In the genomic region with DNA sequence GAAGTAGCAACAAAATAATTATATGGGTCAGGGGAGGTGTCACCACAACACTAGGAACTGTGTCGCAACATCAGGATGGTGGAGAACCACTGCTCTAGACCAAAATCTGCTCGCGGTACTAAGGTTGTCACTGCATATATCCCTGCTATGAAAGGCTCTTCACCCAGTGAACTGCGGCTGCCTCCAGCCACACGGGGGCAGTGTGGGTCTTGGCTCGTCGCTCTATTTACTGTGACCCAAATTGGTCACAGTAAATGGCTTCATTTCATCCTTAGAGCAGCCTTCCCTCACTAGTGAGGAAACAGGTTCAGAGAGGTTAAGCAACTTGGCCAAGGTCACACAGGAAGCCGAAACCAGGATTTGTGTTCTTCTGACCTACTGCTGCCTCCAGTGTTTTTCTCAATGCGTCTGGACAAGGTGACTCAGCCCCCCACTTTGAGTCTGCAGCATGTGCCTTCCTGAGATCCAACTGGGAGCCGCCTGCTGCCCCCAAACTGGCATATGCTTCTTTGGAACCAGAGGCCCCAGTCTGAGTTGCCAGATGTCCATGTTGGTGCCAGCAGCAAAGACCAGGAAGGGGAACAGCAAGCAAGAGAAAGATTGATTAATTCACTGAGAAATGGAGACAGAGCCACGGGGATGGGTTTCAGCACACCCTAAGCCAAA, we compare ENCODE assay signal across 8 mouse cellular contexts.
DNase-seq lines count a peak whose midpoint lies in the region; ATAC-seq and TF ChIP-seq lines count a peak whose summit lies in the region.

No protein-coding gene starts in this region.

- H3K9ac ChIP-seq in forebrain, embryonic 16.5 days (replicated peaks; ENCODE audit: low read depth, low read length), result no peak overlapping the region
- H3K9ac ChIP-seq in kidney, embryonic 14.5 days (ENCODE audit: low read depth, low read length), result no peak overlapping the region

- H3K27me3 ChIP-seq in testis, adult 2 months (ENCODE audit: control insufficient read depth, insufficient read depth, low read length), result no peaks in the 10 kb centered on the region
- H3K27me3 ChIP-seq in forebrain, embryonic 16.5 days (replicated peaks; ENCODE audit: control insufficient read depth, insufficient read depth, low read length), result no peaks in the 10 kb centered on the region
- 0 out of 2 replicates have a peak, but pooled peaks cover 3% of the 10 kb centered on the region for H3K27me3 ChIP-seq in kidney, embryonic 14.5 days (ENCODE audit: control insufficient read depth, insufficient read depth, low read length)
- no peaks in the 10 kb centered on the region for H3K27me3 ChIP-seq in limb, embryonic 10.5 days (ENCODE audit: low read depth, poor library complexity, severe bottlenecking)

- no peaks in the 10 kb centered on the region for H3K4me1 ChIP-seq in testis, adult 2 months (ENCODE audit: control insufficient read depth, insufficient read depth, low read length)
- H3K4me1 ChIP-seq in forebrain, embryonic 16.5 days (replicated peaks; ENCODE audit: control insufficient read depth, insufficient read depth, low read length), result 0 out of 2 replicates have a peak, but pooled peaks cover 1% of the 10 kb centered on the region
- peaks cover 9% of the 10 kb centered on the region for H3K4me1 ChIP-seq in kidney, embryonic 14.5 days (ENCODE audit: control insufficient read depth, insufficient read depth, low read length)
- peaks cover 13% of the 10 kb centered on the region for H3K4me1 ChIP-seq in limb, embryonic 10.5 days

- peak; percentile 45; the same call in 1 of the 2 replicates for TF ChIP-seq CTCF in testis, adult 2 months (IDR thresholded peaks at IDR 0.05; ENCODE audit: control insufficient read depth, insufficient read depth, insufficient replicate concordance, low read depth, low read length)

- no peak for TF ChIP-seq POLR2A in testis, adult 2 months (IDR thresholded peaks at IDR 0.05; ENCODE audit: control insufficient read depth, low read depth, low read length)

- no peak for DNase-seq in testis, postnatal 14 days (ENCODE audit: low spot score)
- peak; percentile 34 for DNase-seq in c-Kit-positive CD71-negative TER-119-negative erythroid progenitor cells, embryonic 14.5 days (ENCODE audit: low read depth)
- peak; percentile 74 for DNase-seq in limb, embryonic 10.5 days (ENCODE audit: low spot score)
- peak; percentile 67 for DNase-seq in right cerebral cortex, postnatal 14 days
- no peak for DNase-seq in MN1 (ENCODE audit: low spot score)

- H3K4me3 ChIP-seq in testis, adult 2 months (ENCODE audit: control insufficient read depth, low read depth, low read length), result no peak overlapping the region
- no peak overlapping the region for H3K4me3 ChIP-seq in forebrain, embryonic 16.5 days (replicated peaks; ENCODE audit: low read length)
- no peak overlapping the region for H3K4me3 ChIP-seq in kidney, embryonic 14.5 days (ENCODE audit: low read length)
- H3K4me3 ChIP-seq in limb, embryonic 10.5 days, result no peak overlapping the region

- H3K4me2 ChIP-seq in forebrain, embryonic 16.5 days (ENCODE audit: low read length), result no peak overlapping the region
- no peak overlapping the region for H3K4me2 ChIP-seq in kidney, embryonic 14.5 days (replicated peaks; ENCODE audit: low read depth, low read length)

- H3K36me3 ChIP-seq in testis, adult 2 months (ENCODE audit: control insufficient read depth, insufficient read depth, low read length), result no peaks in the 10 kb centered on the region
- H3K36me3 ChIP-seq in forebrain, embryonic 16.5 days (ENCODE audit: control insufficient read depth, insufficient read depth), result no peaks in the 10 kb centered on the region
- no peaks in the 10 kb centered on the region for H3K36me3 ChIP-seq in kidney, embryonic 14.5 days (ENCODE audit: control insufficient read depth, insufficient read depth, low read length)
- H3K36me3 ChIP-seq in limb, embryonic 10.5 days, result no peaks in the 10 kb centered on the region

- no peaks in the 10 kb centered on the region for H3K9me3 ChIP-seq in forebrain, embryonic 16.5 days (ENCODE audit: control insufficient read depth, low read length)
- no peaks in the 10 kb centered on the region for H3K9me3 ChIP-seq in kidney, embryonic 14.5 days (ENCODE audit: control insufficient read depth, low read length)
- H3K9me3 ChIP-seq in limb, embryonic 10.5 days (replicated peaks), result no peaks in the 10 kb centered on the region

- ATAC-seq in forebrain, embryonic 16.5 days, result peak; percentile 52; the same call in 1 of the 2 replicates
- ATAC-seq in kidney, embryonic 14.5 days (ENCODE audit: low FRiP score, low TSS enrichment), result 0 out of 2 replicates have a peak, but pooled peaks have one; percentile 55

- 46% methylated on average over 11 of the region's 11 CpGs for WGBS in forebrain, embryonic 16.5 days
- WGBS in kidney, embryonic 14.5 days, result 60% methylated on average over 11 of the region's 11 CpGs
- 59% methylated on average over 11 of the region's 11 CpGs for WGBS in limb, embryonic 10.5 days

- no peak overlapping the region for H3K27ac ChIP-seq in testis, adult 2 months (ENCODE audit: control insufficient read depth, insufficient read depth, low read depth, low read length)
- no peak overlapping the region for H3K27ac ChIP-seq in forebrain, embryonic 16.5 days (ENCODE audit: low read length)
- H3K27ac ChIP-seq in kidney, embryonic 14.5 days (ENCODE audit: low read depth, low read length), result no peak overlapping the region
- H3K27ac ChIP-seq in limb, embryonic 10.5 days, result no peak overlapping the region

Comparison
In these comparisons a context has a peak if more than half of its experiments do, and no peak if none do; other contexts are left out.
1. DNase-seq: peak in c-Kit-positive CD71-negative TER-119-negative erythroid progenitor cells, embryonic 14.5 days (single experiment), limb, embryonic 10.5 days (single experiment) and right cerebral cortex, postnatal 14 days (single experiment); none in testis, postnatal 14 days (single experiment) and MN1 (single experiment).